Mouse (Mus musculus) effector memory CD4-positive, alpha-beta T cell, adult 7 months (primary cell): Measurements from ENCODE around the gene Ano8. TPM values are rescaled to one million over a fixed set of nuclear protein-coding genes. Genes with fewer than 3 reads are reported as not detected.

ENCODE experiments used
- polyA plus RNA-seq: library from polyadenylated mRNA; unstranded; fragments of 100-300 nt; shearing (Covaris generic); gene quantifications from one replicate; pipeline ENCODE4 v1.2.1, GENCODE M21; 2017

The Ano8 gene
- polyA plus RNA-seq = 16.6 TPM

DNA sequence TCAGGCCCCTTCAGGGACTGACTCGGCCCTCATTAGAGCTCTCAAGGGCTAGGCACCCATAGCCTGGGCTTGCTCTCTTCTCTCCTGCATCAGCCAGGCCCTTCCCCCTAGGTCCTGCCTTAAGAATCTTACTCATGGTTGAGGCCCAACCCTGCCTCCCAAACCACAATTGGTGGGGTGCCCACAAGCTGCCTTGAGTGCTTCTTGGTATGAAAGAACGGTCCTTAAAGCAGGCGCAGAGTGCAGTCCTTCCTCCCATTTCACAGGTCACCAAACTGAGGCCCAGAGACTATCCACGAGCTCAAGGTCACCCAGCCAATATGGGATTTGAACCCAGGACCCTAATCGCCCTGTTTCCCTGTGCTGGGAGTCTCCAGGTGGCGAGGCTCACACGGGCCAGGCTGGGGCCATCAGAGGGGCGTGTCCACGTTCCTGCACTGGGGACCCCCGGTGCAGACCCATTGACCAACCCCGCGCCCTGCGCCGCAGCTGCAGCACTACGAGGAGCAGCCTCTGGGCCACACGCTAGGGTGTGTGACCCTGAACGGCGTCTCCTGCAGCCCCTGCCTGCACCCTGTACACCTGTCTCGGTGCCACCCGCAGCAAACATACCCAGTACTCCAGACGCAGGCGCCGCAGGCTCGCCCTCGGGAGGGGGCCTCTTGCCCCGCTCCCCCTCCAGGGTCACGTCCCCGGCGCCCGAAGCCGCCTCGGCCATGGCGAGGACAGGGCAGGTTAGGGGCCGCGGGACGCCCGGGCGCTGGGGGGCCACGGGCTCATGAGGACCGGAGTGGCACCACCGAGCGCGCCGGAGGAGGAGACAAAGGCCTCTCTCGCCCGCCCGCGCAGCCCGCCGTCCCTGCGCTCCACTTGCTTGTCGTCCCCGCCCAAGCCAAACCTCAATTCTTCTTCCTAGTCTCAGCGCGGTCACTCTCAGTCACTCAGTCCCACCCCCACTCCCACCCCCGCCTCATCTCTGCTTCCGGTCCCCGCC is at the start of gene Ano8:
Gene Ano8, minus strand, starts transcription at position 822 of the 994 bp plus-strand sequence.

DNA sequence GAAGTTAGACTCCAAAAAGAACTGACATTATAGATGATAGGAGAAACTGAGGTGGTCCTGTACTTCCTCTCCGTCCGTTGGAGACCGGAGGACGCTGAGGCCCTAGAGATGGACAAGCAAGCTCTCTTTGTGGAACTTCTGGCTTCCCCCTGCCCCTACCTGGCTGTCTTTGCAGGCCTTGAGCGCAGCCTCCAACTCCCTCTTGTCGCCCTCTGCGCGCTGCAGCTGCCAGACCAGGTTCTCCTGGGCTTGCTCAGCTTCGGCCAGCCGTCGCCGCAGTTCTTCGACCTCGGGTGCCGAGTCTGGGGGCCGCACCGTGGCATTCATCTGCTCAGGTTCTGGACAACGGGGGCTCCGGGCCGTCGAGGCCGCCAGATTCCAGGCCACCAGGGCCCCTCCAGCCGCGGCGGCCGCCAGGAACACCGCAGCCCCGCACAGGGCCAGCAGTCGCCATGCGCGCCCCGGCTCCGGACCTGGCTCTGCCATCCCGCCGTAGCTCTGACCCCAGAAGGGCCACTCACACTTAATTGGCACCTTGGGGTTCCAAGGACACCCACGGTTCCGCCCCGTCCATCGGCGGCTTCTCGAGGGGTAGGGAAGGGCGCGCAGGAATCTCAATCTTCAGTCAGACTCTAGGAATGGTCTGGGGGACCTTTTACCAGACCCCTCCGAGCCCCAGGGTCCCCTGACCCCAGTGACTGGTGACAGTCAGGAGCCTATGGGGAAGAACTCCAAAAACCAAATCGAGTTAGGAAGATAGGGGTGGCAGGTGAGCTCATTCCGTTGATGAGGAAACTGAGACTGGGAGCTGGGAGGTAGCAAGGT is 39.7 kb upstream of the Ano8 start, which contains the start of gene Ccdc194:
Gene Ccdc194, minus strand, starts transcription at position 486 of the 825 bp plus-strand sequence.

DNA sequence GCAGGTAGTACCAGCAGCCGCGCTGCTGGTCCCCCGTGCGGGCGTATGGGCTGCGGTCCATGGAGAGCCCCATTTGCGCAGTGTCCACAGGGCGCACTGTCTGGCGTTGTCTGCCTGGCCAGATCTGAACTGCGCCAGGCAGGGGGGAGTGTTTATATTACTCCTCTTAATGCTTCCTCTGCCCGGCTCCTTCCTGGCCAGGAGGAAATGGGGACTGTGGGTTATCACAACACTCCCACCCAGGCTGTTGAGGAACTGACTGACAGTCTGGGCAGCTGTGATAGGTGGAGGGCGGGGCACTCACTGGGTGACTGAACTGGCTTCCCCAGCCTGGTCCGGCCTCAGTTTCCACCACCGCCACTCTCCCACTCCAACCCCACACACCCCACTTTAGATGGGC is 25.9 kb upstream of the Ano8 start, which contains the start of gene Plvap:
Gene Plvap, minus strand, starts transcription at position 109 of the 400 bp plus-strand sequence.

DNA sequence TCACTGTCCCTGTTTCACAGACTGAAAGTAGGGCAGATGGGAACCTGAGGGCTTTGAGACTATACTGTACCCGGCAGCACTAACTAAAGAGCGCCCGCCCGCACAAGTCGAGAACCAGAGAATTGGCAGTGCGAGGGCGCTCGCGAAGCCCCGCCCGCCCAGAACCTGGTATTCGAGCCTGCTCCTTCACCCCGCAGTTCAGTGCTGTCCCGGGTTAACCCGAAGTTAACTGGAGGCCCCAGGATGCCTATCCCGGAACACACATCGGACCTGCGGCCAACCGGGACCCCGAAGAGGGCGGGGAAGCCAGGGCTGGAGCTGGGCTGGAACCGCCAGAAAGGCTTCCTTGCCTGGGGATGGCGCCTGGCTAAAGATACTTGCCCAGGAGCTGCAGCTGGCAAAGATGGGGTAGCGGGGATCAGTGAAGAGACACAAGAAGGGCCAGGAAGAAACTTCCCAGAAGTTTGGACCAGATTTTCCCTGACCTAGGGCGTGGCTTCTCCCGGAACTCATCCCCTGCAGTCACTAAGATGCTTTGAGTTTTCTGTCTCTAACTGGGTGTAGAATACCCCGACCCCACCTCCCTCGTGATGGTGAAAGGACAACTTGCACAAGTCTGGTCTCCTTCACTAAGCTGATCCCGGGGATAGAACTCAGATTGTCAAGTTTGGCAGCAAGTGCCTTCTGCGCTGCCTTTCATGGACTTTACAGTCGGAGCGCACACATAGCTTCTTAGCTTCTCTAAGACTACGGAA is 2.1 kb upstream of the Ano8 start, which contains the start of gene Gtpbp3:
Gene Gtpbp3, plus strand, starts transcription at position 413 of the 755 bp plus-strand sequence.

DNA sequence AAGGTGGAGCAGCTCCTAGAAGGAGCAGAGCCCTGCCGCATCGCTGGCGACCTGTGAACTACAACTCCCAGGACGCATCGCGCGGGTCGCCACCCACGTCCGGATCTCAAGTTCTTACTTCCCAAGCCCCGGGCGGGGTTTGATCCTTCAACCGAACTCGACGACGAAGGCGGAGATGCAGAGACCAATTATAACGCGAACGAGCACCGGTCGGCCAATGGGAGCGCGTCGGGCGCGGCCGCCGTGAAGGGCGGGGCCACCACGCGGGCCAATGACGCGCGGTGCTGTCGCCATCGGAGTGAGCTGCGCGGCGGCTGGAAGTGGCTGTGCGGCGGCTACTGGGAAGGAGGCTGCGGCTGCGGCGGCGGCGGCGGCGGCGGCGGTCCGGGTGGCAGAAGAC is 16.8 kb downstream of the Ano8 start, which contains the start of gene Dda1:
Gene Dda1, plus strand, starts transcription at position 284 of the 400 bp plus-strand sequence.

DNA sequence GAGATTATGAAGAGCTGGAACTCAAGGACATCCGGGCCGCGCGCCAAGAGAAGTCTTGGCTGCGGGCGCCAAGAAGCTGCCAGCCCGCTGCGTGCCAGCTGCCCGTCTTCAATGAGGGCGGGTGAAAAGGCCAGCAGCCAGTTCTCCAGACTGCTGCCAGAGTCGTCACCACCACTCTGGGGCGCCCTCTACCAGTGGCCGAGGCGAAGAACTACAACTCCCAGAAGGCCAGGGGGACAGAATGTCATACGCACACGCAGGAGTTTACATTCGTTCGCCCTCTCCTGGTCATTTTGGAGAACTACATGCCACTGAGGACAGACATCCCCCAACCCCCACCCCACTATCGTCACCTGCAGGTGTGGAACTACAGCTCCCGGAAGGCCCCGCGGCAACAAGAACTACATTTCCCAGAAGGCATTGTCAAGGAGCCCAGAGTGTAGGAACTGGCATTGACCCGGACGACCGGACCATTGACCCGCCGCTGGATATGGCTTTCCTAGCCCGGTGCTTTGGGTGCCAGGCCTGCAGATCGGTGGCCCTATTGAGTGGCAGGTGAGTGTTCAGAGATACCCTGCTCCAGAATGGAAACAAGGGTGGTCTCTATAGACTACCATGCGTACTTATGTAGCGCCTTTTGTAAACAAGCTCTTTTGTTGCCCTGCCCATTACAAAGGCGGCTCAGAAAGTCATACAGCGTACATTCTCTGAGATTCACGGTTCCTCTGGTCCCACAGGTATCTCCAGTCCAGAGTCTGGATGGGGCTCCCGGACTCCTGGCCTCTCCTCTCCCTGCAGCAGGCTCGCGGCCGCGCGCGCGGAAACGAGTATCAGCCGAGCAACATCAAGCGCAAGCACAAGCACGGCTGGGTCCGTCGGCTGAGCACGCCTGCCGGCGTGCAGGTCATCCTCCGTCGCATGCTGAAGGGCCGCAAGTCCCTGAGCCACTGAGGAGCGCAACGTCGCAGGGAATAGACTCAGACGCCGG is 21.0 kb downstream of the Ano8 start, which contains the start of gene Mrpl34:
Gene Mrpl34, plus strand, starts transcription at position 447 of the 988 bp plus-strand sequence.

DNA sequence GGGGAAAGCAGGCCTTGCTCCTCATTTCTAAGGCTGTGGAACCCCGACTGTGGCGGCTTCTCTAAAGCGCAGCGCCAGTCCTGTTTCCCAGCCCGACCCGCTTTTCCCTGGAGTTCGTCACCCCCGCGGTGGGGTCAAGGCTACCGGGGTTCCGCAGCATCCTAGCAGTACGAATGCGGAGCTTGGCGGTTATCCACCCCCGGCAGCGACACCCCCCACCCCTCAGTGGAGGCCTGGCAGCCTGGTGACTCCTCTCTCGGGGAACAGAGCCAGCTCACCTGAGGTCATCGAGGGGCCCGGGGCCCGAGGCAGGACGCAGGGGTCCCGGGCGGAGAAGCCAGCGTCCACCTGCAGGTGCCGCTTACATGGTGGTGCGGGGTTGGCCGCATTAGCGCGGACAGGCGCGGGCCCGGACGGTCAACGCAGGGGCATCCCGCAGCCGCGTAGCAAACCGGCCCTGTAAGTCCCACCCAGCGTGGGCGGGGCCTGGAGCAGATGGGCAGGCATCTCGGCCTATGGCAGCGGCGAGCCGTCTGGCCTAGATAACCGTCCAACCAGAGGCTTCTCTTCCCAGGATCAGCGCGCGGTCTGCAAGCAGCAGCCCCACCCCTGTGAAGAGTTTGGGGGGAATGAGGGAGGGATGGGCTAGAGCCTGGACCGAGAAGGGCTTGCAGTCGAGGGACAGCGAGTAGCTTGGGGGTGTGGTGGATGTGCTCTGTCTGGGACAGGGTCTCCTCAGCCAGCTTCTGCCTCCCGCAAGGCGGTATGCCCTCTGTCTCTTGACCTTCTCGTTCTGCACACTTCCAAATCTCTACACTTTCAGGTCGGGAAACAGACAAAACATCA is 22.4 kb downstream of the Ano8 start, which contains the start of gene Abhd8:
Gene Abhd8, minus strand, starts transcription at position 468 of the 846 bp plus-strand sequence.

Other genes with a start within 250 kb of the Ano8 start
- 54.4 TPM for gene Myo9b, start 213.2 kb downstream of the Ano8 start, polyA plus RNA-seq
- gene Haus8, start 213.0 kb downstream of the Ano8 start, polyA plus RNA-seq = 23.1 TPM
- 185 TPM for gene Use1, start 119.1 kb downstream of the Ano8 start, polyA plus RNA-seq
- 17.4 TPM for gene Ocel1, start 114.7 kb downstream of the Ano8 start, polyA plus RNA-seq
- gene Nr2f6, start 104.0 kb downstream of the Ano8 start, polyA plus RNA-seq = 7.6 TPM
- gene Ushbp1, start 90.2 kb downstream of the Ano8 start, polyA plus RNA-seq = 0.29 TPM
- 87.6 TPM for gene Babam1, start 89.1 kb downstream of the Ano8 start, polyA plus RNA-seq
- gene Ankle1, start 80.0 kb downstream of the Ano8 start, polyA plus RNA-seq = 0.20 TPM
- gene Abhd8, start 22.3 kb downstream of the Ano8 start, polyA plus RNA-seq = 112 TPM
- gene Mrpl34, start 21.0 kb downstream of the Ano8 start, polyA plus RNA-seq = 21.5 TPM
- 143 TPM for gene Dda1, start 16.8 kb downstream of the Ano8 start, polyA plus RNA-seq
- 6.5 TPM for gene Gtpbp3, start 2.1 kb upstream of the Ano8 start, polyA plus RNA-seq
- gene Plvap, start 25.8 kb upstream of the Ano8 start, polyA plus RNA-seq = not detected
- gene Ccdc194, start 39.7 kb upstream of the Ano8 start, polyA plus RNA-seq = not detected
- 108 TPM for gene Bst2, start 51.5 kb upstream of the Ano8 start, polyA plus RNA-seq
- 65.2 TPM for gene Mvb12a, start 57.0 kb upstream of the Ano8 start, polyA plus RNA-seq
- 13.9 TPM for gene Tmem221, start 72.9 kb upstream of the Ano8 start, polyA plus RNA-seq
- gene Nxnl1, start 80.6 kb upstream of the Ano8 start, polyA plus RNA-seq = 1.9 TPM
- gene Slc27a1, start 82.9 kb upstream of the Ano8 start, polyA plus RNA-seq = 16.1 TPM
- gene Pgls, start 106.2 kb upstream of the Ano8 start, polyA plus RNA-seq = 66.7 TPM
- 2.7 TPM for gene Fam129c, start 111.7 kb upstream of the Ano8 start, polyA plus RNA-seq
- gene Colgalt1, start 125.0 kb upstream of the Ano8 start, polyA plus RNA-seq = 30.3 TPM
- gene Unc13a, start 185.8 kb upstream of the Ano8 start, polyA plus RNA-seq = not detected
- gene Jak3, start 190.3 kb upstream of the Ano8 start, polyA plus RNA-seq = 72.8 TPM
- gene Insl3, start 203.3 kb upstream of the Ano8 start, polyA plus RNA-seq = 17.5 TPM
- 2.9 TPM for gene B3gnt3, start 215.8 kb upstream of the Ano8 start, polyA plus RNA-seq
- gene Fcho1, start 239.8 kb upstream of the Ano8 start, polyA plus RNA-seq = 169 TPM